8 mouse cellular contexts compared by ENCODE assay signal in the genomic region with DNA sequence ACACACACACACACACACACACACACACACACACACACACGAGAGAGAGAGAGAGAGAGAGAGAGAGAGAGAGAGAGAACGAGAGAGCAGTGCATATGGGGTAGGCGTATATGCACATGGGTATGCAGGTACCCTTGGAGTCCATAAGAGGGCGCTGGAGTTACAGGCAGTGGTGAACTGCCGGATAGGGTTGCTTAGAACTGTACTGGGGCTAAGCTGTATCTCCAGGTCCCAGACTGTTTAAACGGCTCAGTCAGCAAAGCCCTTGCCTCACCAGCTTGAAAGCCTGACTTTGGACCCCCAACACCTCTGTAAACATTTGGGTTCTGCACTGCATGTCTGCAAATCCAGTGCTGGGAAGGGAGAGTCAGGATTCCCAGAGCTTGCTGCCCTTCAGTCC.
A peak's percentile ranks its signal among the peaks of the same experiment; 100 is the strongest.
DNase-seq lines count a peak whose midpoint lies in the region; ATAC-seq and TF ChIP-seq lines count a peak whose summit lies in the region.

No protein-coding gene starts in this region.

- WGBS in heart, embryonic 14.5 days: 87% methylated on average over 5 of the region's 6 CpGs
- 94% methylated on average over 5 of the region's 6 CpGs for WGBS in midbrain, embryonic 13.5 days
- 90% methylated on average over 5 of the region's 6 CpGs for WGBS in midbrain, embryonic 15.5 days
- 92% methylated on average over 5 of the region's 6 CpGs for WGBS in forebrain, postnatal 0 days
- WGBS in limb, embryonic 10.5 days: 93% methylated on average over 5 of the region's 6 CpGs

- DNase-seq in heart, postnatal 4 days: no peak
- peak; percentile 41 for DNase-seq in forebrain, postnatal 0 days
- no peak for DNase-seq in limb, embryonic 10.5 days (ENCODE audit: low spot score)
- DNase-seq in thymus, postnatal 10 days (ENCODE audit: low spot score in 2 of 2): no peak
- DNase-seq in left cerebral cortex, adult 8-10 months (ENCODE audit: low spot score in 2 of 2): no peak

- TF ChIP-seq CTCF in forebrain, postnatal 0 days (IDR thresholded peaks at IDR 0.05; ENCODE audit: low read depth): peak; percentile 60

- no peak overlapping the region for H3K27ac ChIP-seq in heart, embryonic 14.5 days (replicated peaks in 1 of 2; ENCODE audit: control insufficient read depth in 1 of 2, insufficient read depth in 1 of 2, low read depth in 2 of 2, low read length in 2 of 2)
- H3K27ac ChIP-seq in midbrain, embryonic 13.5 days: 0 out of 2 replicates have a peak overlapping the region, but pooled peaks have one; percentile 70
- H3K27ac ChIP-seq in midbrain, embryonic 15.5 days: no peak overlapping the region
- H3K27ac ChIP-seq in forebrain, postnatal 0 days (ENCODE audit: low read depth, low read length): 0 out of 2 replicates have a peak overlapping the region, but pooled peaks have one; percentile 62
- H3K27ac ChIP-seq in limb, embryonic 10.5 days: no peak overlapping the region

- H3K4me3 ChIP-seq in heart, embryonic 14.5 days (ENCODE audit: control insufficient read depth in 1 of 2, insufficient read depth in 1 of 2, low read depth in 1 of 2, low read length in 2 of 2): no peak overlapping the region; a peak in 1 of 4 replicates
- H3K4me3 ChIP-seq in midbrain, embryonic 13.5 days (replicated peaks): no peak overlapping the region
- H3K4me3 ChIP-seq in midbrain, embryonic 15.5 days: no peak overlapping the region
- no peak overlapping the region for H3K4me3 ChIP-seq in forebrain, postnatal 0 days (ENCODE audit: low read depth, low read length)
- H3K4me3 ChIP-seq in limb, embryonic 10.5 days: no peak overlapping the region

- H3K9me3 ChIP-seq in heart, embryonic 14.5 days (ENCODE audit: control insufficient read depth, low read length): no peaks in the 10 kb centered on the region
- no peaks in the 10 kb centered on the region for H3K9me3 ChIP-seq in midbrain, embryonic 13.5 days
- no peaks in the 10 kb centered on the region for H3K9me3 ChIP-seq in midbrain, embryonic 15.5 days
- H3K9me3 ChIP-seq in forebrain, postnatal 0 days (ENCODE audit: low read length): no peaks in the 10 kb centered on the region
- no peaks in the 10 kb centered on the region for H3K9me3 ChIP-seq in limb, embryonic 10.5 days (replicated peaks)

- H3K9ac ChIP-seq in heart, embryonic 14.5 days (ENCODE audit: low read length): no peak overlapping the region
- H3K9ac ChIP-seq in midbrain, embryonic 13.5 days (replicated peaks): no peak overlapping the region
- H3K9ac ChIP-seq in midbrain, embryonic 15.5 days: no peak overlapping the region
- no peak overlapping the region for H3K9ac ChIP-seq in forebrain, postnatal 0 days

- no peaks in the 10 kb centered on the region for H3K27me3 ChIP-seq in heart, embryonic 14.5 days (ENCODE audit: control insufficient read depth, insufficient read depth, low read length)
- H3K27me3 ChIP-seq in midbrain, embryonic 13.5 days: no peaks in the 10 kb centered on the region
- no peaks in the 10 kb centered on the region for H3K27me3 ChIP-seq in midbrain, embryonic 15.5 days (replicated peaks)
- no peaks in the 10 kb centered on the region for H3K27me3 ChIP-seq in forebrain, postnatal 0 days (ENCODE audit: insufficient read depth, low read length)
- H3K27me3 ChIP-seq in limb, embryonic 10.5 days (ENCODE audit: low read depth, poor library complexity, severe bottlenecking): no peaks in the 10 kb centered on the region

- no peak for ATAC-seq in heart, embryonic 14.5 days (ENCODE audit: insufficient number of reproducible peaks, insufficient read depth, low FRiP score, low read depth)
- no peak for ATAC-seq in midbrain, embryonic 13.5 days
- ATAC-seq in midbrain, embryonic 15.5 days (replicated peaks): no peak
- ATAC-seq in forebrain, postnatal 0 days: no peak; the same call in 1 of the 2 replicates

- no peaks in the 10 kb centered on the region for H3K36me3 ChIP-seq in heart, embryonic 14.5 days (ENCODE audit: control insufficient read depth, insufficient read depth, low read length)
- no peaks in the 10 kb centered on the region for H3K36me3 ChIP-seq in midbrain, embryonic 13.5 days
- no peaks in the 10 kb centered on the region for H3K36me3 ChIP-seq in midbrain, embryonic 15.5 days (replicated peaks)
- H3K36me3 ChIP-seq in forebrain, postnatal 0 days (ENCODE audit: insufficient read depth): no peaks in the 10 kb centered on the region
- no peaks in the 10 kb centered on the region for H3K36me3 ChIP-seq in limb, embryonic 10.5 days

- peaks cover 34 to 46% of the 10 kb centered on the region in 2 experiments for H3K4me1 ChIP-seq in heart, embryonic 14.5 days (ENCODE audit: control insufficient read depth in 2 of 2, insufficient read depth in 2 of 2, low read length in 2 of 2)
- H3K4me1 ChIP-seq in midbrain, embryonic 13.5 days (replicated peaks): peaks cover 53% of the 10 kb centered on the region
- H3K4me1 ChIP-seq in midbrain, embryonic 15.5 days: peaks cover 31% of the 10 kb centered on the region
- peaks cover 16% of the 10 kb centered on the region for H3K4me1 ChIP-seq in forebrain, postnatal 0 days (ENCODE audit: insufficient read depth)
- peaks cover 19% of the 10 kb centered on the region for H3K4me1 ChIP-seq in limb, embryonic 10.5 days

- H3K4me2 ChIP-seq in heart, embryonic 14.5 days (ENCODE audit: low read length): peak overlapping the region; percentile 45; the same call in 1 of the 2 replicates
- no peak overlapping the region for H3K4me2 ChIP-seq in midbrain, embryonic 13.5 days (replicated peaks)
- no peak overlapping the region for H3K4me2 ChIP-seq in midbrain, embryonic 15.5 days
- H3K4me2 ChIP-seq in forebrain, postnatal 0 days (ENCODE audit: low read depth): 0 out of 2 replicates have a peak overlapping the region, but pooled peaks have one; percentile 21

Comparison
In these comparisons a context has a peak if more than half of its experiments do, and no peak if none do; other contexts are left out.
1. H3K27ac ChIP-seq: peak in midbrain, embryonic 13.5 days (single experiment) and forebrain, postnatal 0 days (single experiment); none in heart, embryonic 14.5 days (0 of 2), midbrain, embryonic 15.5 days (single experiment) and limb, embryonic 10.5 days (single experiment).
2. H3K4me2 ChIP-seq: peak in heart, embryonic 14.5 days (single experiment) and forebrain, postnatal 0 days (single experiment); none in midbrain, embryonic 13.5 days (single experiment) and midbrain, embryonic 15.5 days (single experiment).